Mouse (Mus musculus) hindbrain, postnatal 0 days (tissue): ENCODE data around the gene Dusp3. TPM values are rescaled to one million over a fixed set of nuclear protein-coding genes. Genes with fewer than 3 reads are reported as not detected.

ENCODE experiments used
- ATAC-seq: fragments of 200-750 bp; cut with Nextera tagmentation; 2 replicates; pipeline ENCODE4 v1.8.0; 2017; ENCODE audit warnings: mild to moderate bottlenecking, moderate TSS enrichment, moderate library complexity
- DNase-seq: peaks from one replicate; pipeline ENCODE4 v3.0.0-alpha.2; 2015; ENCODE audit warnings: low spot score
- H3K27ac ChIP-seq: fragments of 300-500 bp; sonication (generic); 2 replicates; pipeline ENCODE4 v1.5.1; 2014; ENCODE audit warnings: mild to moderate bottlenecking
- H3K27me3 ChIP-seq: fragments of 300-500 bp; sonication (generic); 2 replicates; pipeline ENCODE4 v1.6.1; 2014; ENCODE audit warnings: low read length, mixed read lengths; ENCODE audit not compliant: insufficient read depth
- H3K36me3 ChIP-seq: fragments of 300-500 bp; sonication (generic); 2 replicates; pipeline ENCODE4 v1.6.1; 2014; ENCODE audit warnings: low read length, mixed read lengths; ENCODE audit not compliant: insufficient read depth
- H3K4me1 ChIP-seq: fragments of 300-500 bp; sonication (generic); 2 replicates; pipeline ENCODE4 v1.6.1; 2014; ENCODE audit warnings: antibody characterized with exemption, low read length, mixed read lengths; ENCODE audit not compliant: insufficient read depth
- H3K4me2 ChIP-seq: fragments of 300-500 bp; sonication (generic); 2 replicates; pipeline ENCODE4 v1.6.1; 2014; ENCODE audit warnings: low read depth, mild to moderate bottlenecking, low read length, moderate library complexity, mixed read lengths
- H3K4me3 ChIP-seq: fragments of 300-500 bp; sonication (generic); 2 replicates; pipeline ENCODE4 v1.5.1; 2014; ENCODE audit warnings: low read length
- H3K9ac ChIP-seq: fragments of 300-500 bp; sonication (generic); replicated peaks from 2 replicates; pipeline ENCODE4 v1.6.1; 2014; ENCODE audit warnings: mild to moderate bottlenecking, low read length, moderate library complexity, mixed read lengths
- H3K9me3 ChIP-seq: fragments of 300-500 bp; sonication (generic); 2 replicates; pipeline ENCODE4 v1.6.1; 2016; ENCODE audit warnings: low read length, mixed read lengths
- CTCF ChIP-seq: IDR thresholded peaks from 2 replicates; pipeline ENCODE4 v1.5.1; 2016; ENCODE audit warnings: antibody characterized with exemption, control low read depth, low read depth
- WGBS: fragments of 180-500 bp; shearing (Covaris S2); extraction: QIAGEN DNeasy Blood & Tissue Kit; methylation state at CpG from one replicate; pipeline ENCODE4 v1.1.7; 2014; 5-methylcytosine and 5-hydroxymethylcytosine counted together
- polyA plus RNA-seq: library from polyadenylated mRNA; unstranded; fragments of >200 nt; fragmentation: Nextera tagmentation; extraction: Ambion mirVana; gene quantifications from 2 replicates; pipeline ENCODE4 v1.2.1, GENCODE M21; 2015
- total RNA-seq: library from RNA; depleted of rRNA; stranded (reverse); fragments of >200 nt; gene quantifications from 2 replicates; pipeline ENCODE4 v1.2.3, GENCODE M21; 2014; rRNA removed

Gene Dusp3
- total and polyA plus RNA-seq, 2 experiments from 2014 or later, result 44.7 to 52.0 TPM

DNA sequence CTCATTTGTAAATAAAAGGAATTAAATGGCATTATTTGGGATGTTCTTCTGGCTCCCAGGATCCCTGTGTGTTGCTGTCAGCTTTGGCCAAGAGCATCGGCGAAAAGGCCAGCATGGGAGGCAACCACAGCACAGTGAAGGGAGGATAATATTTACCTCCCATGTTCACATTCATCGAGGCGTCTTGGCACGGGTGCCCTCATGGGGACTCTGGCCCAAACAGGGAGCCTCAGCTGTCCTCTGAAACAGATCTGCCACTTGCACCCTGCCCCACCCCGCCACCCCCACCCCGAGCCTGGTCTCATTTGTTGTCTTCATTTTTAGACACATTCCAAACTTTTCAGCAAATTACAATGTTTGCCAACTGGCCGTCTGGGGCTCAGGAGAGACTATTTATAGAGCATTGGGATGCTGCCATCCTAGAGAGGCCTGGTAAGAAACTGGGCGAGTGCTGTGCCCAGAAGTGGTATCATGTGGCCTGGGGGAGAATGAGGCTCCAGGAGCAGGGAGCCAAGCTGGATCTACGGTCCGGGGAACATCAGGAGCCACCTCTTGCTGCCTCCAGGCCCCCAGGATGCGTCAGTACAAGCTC is 65.4 kb downstream of the Dusp3 start:
- WGBS, result 62% methylated on average over 12 of the region's 12 CpGs

More for the DNA sequence above, 65.4 kb downstream of the Dusp3 start:
- ATAC-seq, result no peak
- Histone ChIP-seq H3K27ac (no peak overlapping the region), H3K27me3 (peaks cover 4% of the 10 kb centered on the region; the same call in 1 of the 2 replicates), H3K36me3 (no peaks in the 10 kb centered on the region), H3K4me3 (no peak overlapping the region), H3K9ac (no peak overlapping the region), H3K4me2 (no peak overlapping the region), H3K9me3 (no peaks in the 10 kb centered on the region), H3K4me1 (no peaks in the 10 kb centered on the region)
- peak; percentile 42 for DNase-seq
- TF ChIP-seq CTCF, result no peak

Other genes starting within 250 kb of the Dusp3 start
- 47.7 and 56.9 TPM in 2 replicates for gene Etv4, start 201.6 kb downstream of the Dusp3 start, total RNA-seq
- 22.5 and 30.2 TPM in 2 replicates for gene Etv4, start 201.6 kb downstream of the Dusp3 start, polyA plus RNA-seq
- 1.8 and 2.0 TPM in 2 replicates for gene Meox1, start 92.6 kb downstream of the Dusp3 start, total RNA-seq
- 0.69 and 0.73 TPM in 2 replicates for gene Meox1, start 92.6 kb downstream of the Dusp3 start, polyA plus RNA-seq
- gene Sost, start 20.0 kb downstream of the Dusp3 start, total RNA-seq, result 0.22 TPM in 1 of 2 replicates, not detected in the other
- gene Sost, start 20.0 kb downstream of the Dusp3 start, polyA plus RNA-seq, result 0.14 and 0.16 TPM in 2 replicates
- not detected in 2 replicates for gene Cfap97d1, start 2.7 kb downstream of the Dusp3 start, total RNA-seq
- not detected in 2 replicates for gene Cfap97d1, start 2.7 kb downstream of the Dusp3 start, polyA plus RNA-seq
- 73.5 and 81.3 TPM in 2 replicates for gene Mpp3, start 41.4 kb upstream of the Dusp3 start, total RNA-seq
- 53.8 and 54.1 TPM in 2 replicates for gene Mpp3, start 41.4 kb upstream of the Dusp3 start, polyA plus RNA-seq
- gene Cd300lg, start 54.5 kb upstream of the Dusp3 start, total RNA-seq, result 0.05 and 0.29 TPM in 2 replicates
- gene Cd300lg, start 54.5 kb upstream of the Dusp3 start, polyA plus RNA-seq, result 0.19 and 0.40 TPM in 2 replicates
- gene Mpp2, start 101.5 kb upstream of the Dusp3 start, total RNA-seq, result 49.0 and 49.9 TPM in 2 replicates
- 25.5 and 26.0 TPM in 2 replicates for gene Mpp2, start 101.5 kb upstream of the Dusp3 start, polyA plus RNA-seq
- not detected in 2 replicates for gene Ppy, start 114.3 kb upstream of the Dusp3 start, total RNA-seq
- gene Ppy, start 114.3 kb upstream of the Dusp3 start, polyA plus RNA-seq, result not detected in 2 replicates
- 25.8 and 42.9 TPM in 2 replicates for gene Pyy, start 120.8 kb upstream of the Dusp3 start, total RNA-seq
- 5.7 and 9.5 TPM in 2 replicates for gene Pyy, start 120.8 kb upstream of the Dusp3 start, polyA plus RNA-seq
- gene Nags, start 158.5 kb upstream of the Dusp3 start, total RNA-seq, result not detected in 2 replicates
- 0.09 and 0.14 TPM in 2 replicates for gene Nags, start 158.5 kb upstream of the Dusp3 start, polyA plus RNA-seq
- 37.4 and 45.4 TPM in 2 replicates for gene Tmem101, start 169.4 kb upstream of the Dusp3 start, total RNA-seq
- gene Tmem101, start 169.4 kb upstream of the Dusp3 start, polyA plus RNA-seq, result 40.6 and 42.5 TPM in 2 replicates
- gene Lsm12, start 198.3 kb upstream of the Dusp3 start, total RNA-seq, result 65.7 and 167 TPM in 2 replicates
- gene Lsm12, start 198.3 kb upstream of the Dusp3 start, polyA plus RNA-seq, result 147 and 153 TPM in 2 replicates
- gene G6pc3, start 202.6 kb upstream of the Dusp3 start, total RNA-seq, result 67.5 and 70.1 TPM in 2 replicates
- 43.8 and 46.2 TPM in 2 replicates for gene G6pc3, start 202.6 kb upstream of the Dusp3 start, polyA plus RNA-seq
- 212 and 350 TPM in 2 replicates for gene Hdac5, start 243.2 kb upstream of the Dusp3 start, total RNA-seq
- gene Hdac5, start 243.2 kb upstream of the Dusp3 start, polyA plus RNA-seq, result 61.2 and 61.9 TPM in 2 replicates